Mouse (Mus musculus): ENCODE data around the gene Akap8l. TPM values are rescaled to one million over a fixed set of nuclear protein-coding genes. Genes with fewer than 3 reads are reported as not detected.

Gene Akap8l
- polyA plus RNA-seq (2015; fragmentation: Nextera tagmentation; extraction: Ambion mirVana) = 62.6 and 72.3 TPM in 2 replicates

- Histone ChIP-seq H3K27me3 (replicated peaks) (no peaks in the 10 kb centered on the region), H3K4me2 (replicated peaks) (peak within 1 kb of the TSS; percentile 69), H3K4me1 (replicated peaks) (0 out of 2 replicates have a peak, but pooled peaks cover 5% of the 10 kb centered on the region), H3K9ac (peak within 1 kb of the TSS; percentile 70), H3K36me3 (peaks cover 10% of the 10 kb centered on the region), H3K27ac (peak within 1 kb of the TSS; percentile 54), H3K9me3 (no peaks in the 10 kb centered on the region), H3K4me3 (replicated peaks) (peak within 1 kb of the TSS; percentile 65)
- under 1% methylated on average over 37 of the region's 37 CpGs for WGBS
- peak; percentile 99 for ATAC-seq
These were observed at the start of gene Akap8l for GRCm38 (mm10) chr17:32350382-32350983. Gene Akap8l (minus strand): TSS chr17:32350607.

GRCm38 (mm10) chr17:32396266-32396665 lies 45.9 kb upstream of the Akap8l start:
- Histone ChIP-seq H3K4me1 (replicated peaks) (0 out of 2 replicates have a peak, but pooled peaks cover 5% of the 10 kb centered on the region), H3K36me3 (no peaks in the 10 kb centered on the region), H3K27ac (no peak overlapping the region), H3K27me3 (replicated peaks) (peaks cover 71% of the 10 kb centered on the region), H3K4me3 (replicated peaks) (0 out of 2 replicates have a peak overlapping the region, but pooled peaks have one; percentile 16), H3K9ac (no peak overlapping the region), H3K4me2 (replicated peaks) (peak overlapping the region; percentile 52), H3K9me3 (no peaks in the 10 kb centered on the region)
- 5% methylated on average over 37 of the region's 37 CpGs for WGBS
- ATAC-seq = no peak

GRCm38 (mm10) chr17:32393944-32394343 lies 43.5 kb upstream of the Akap8l start:
- ATAC-seq = no peak
- peaks cover 73% of the 10 kb centered on the region for H3K27me3 ChIP-seq (replicated peaks)
- WGBS = 86% methylated on average over 10 of the region's 10 CpGs
- H3K4me3 ChIP-seq (replicated peaks) = no peak overlapping the region
- H3K27ac ChIP-seq = no peak overlapping the region
- H3K4me2 ChIP-seq (replicated peaks) = no peak overlapping the region
- H3K4me1 ChIP-seq (replicated peaks) = 0 out of 2 replicates have a peak, but pooled peaks cover 5% of the 10 kb centered on the region
- H3K9ac ChIP-seq = no peak overlapping the region
- H3K9me3 ChIP-seq = no peaks in the 10 kb centered on the region
- H3K36me3 ChIP-seq = no peaks in the 10 kb centered on the region

GRCm38 (mm10) chr17:32389101-32389659 lies 38.8 kb upstream of the Akap8l start, which contains the start of gene Wiz:
Gene Wiz (minus strand): TSS chr17:32389439.
- ATAC-seq = peak; percentile 92
- peak within 1 kb of the TSS; percentile 96 for H3K4me2 ChIP-seq (replicated peaks)
- H3K9me3 ChIP-seq = no peaks in the 10 kb centered on the region
- peaks cover 9% of the 10 kb centered on the region; the same call in 1 of the 2 replicates for H3K4me1 ChIP-seq (replicated peaks)
- WGBS = 0% methylated on average over 25 of the region's 44 CpGs
- peak within 1 kb of the TSS; percentile 73 for H3K4me3 ChIP-seq (replicated peaks)
- peaks cover 32% of the 10 kb centered on the region for H3K27me3 ChIP-seq (replicated peaks)
- peak within 1 kb of the TSS; percentile 81 for H3K9ac ChIP-seq
- no peaks in the 10 kb centered on the region for H3K36me3 ChIP-seq
- H3K27ac ChIP-seq = peak within 1 kb of the TSS; percentile 79

GRCm38 (mm10) chr17:32388370-32389100 lies 38.1 kb upstream of the Akap8l start:
- H3K4me3 ChIP-seq (replicated peaks) = peak overlapping the region; percentile 73
- 0 out of 2 replicates have a peak, but pooled peaks cover 6% of the 10 kb centered on the region for H3K36me3 ChIP-seq
- H3K9me3 ChIP-seq = no peaks in the 10 kb centered on the region
- WGBS = 1% methylated on average over 39 of the region's 39 CpGs
- ATAC-seq = peak; percentile 79
- H3K9ac ChIP-seq = peak overlapping the region; percentile 81
- H3K27me3 ChIP-seq (replicated peaks) = peaks cover 26% of the 10 kb centered on the region
- peak overlapping the region; percentile 79; the same call in 1 of the 2 replicates for H3K27ac ChIP-seq
- H3K4me2 ChIP-seq (replicated peaks) = peak overlapping the region; percentile 96
- peaks cover 9% of the 10 kb centered on the region; the same call in 1 of the 2 replicates for H3K4me1 ChIP-seq (replicated peaks)

GRCm38 (mm10) chr17:32387986-32388369 lies 37.6 kb upstream of the Akap8l start:
- peak overlapping the region; percentile 73 for H3K4me3 ChIP-seq (replicated peaks)
- H3K9ac ChIP-seq = 0 out of 2 replicates have a peak overlapping the region, but pooled peaks have one; percentile 28
- H3K27me3 ChIP-seq (replicated peaks) = peaks cover 20% of the 10 kb centered on the region
- WGBS = 36% methylated on average over 7 of the region's 7 CpGs
- H3K4me1 ChIP-seq (replicated peaks) = peaks cover 9% of the 10 kb centered on the region; the same call in 1 of the 2 replicates
- ATAC-seq = no peak
- no peak overlapping the region for H3K27ac ChIP-seq
- H3K4me2 ChIP-seq (replicated peaks) = peak overlapping the region; percentile 96
- no peaks in the 10 kb centered on the region for H3K9me3 ChIP-seq
- H3K36me3 ChIP-seq = 0 out of 2 replicates have a peak, but pooled peaks cover 7% of the 10 kb centered on the region

GRCm38 (mm10) chr17:32386659-32387432 lies 36.4 kb upstream of the Akap8l start:
- no peak for ATAC-seq
- Histone ChIP-seq H3K4me3 (replicated peaks) (no peak overlapping the region), H3K4me1 (replicated peaks) (peaks cover 9% of the 10 kb centered on the region; the same call in 1 of the 2 replicates), H3K27ac (no peak overlapping the region), H3K27me3 (replicated peaks) (peaks cover 10% of the 10 kb centered on the region), H3K4me2 (replicated peaks) (no peak overlapping the region), H3K36me3 (0 out of 2 replicates have a peak, but pooled peaks cover 7% of the 10 kb centered on the region), H3K9me3 (no peaks in the 10 kb centered on the region), H3K9ac (no peak overlapping the region)
- WGBS = 67% methylated on average over 9 of the region's 9 CpGs

GRCm38 (mm10) chr17:32383661-32384060 lies 33.3 kb upstream of the Akap8l start:
- Histone ChIP-seq H3K4me1 (replicated peaks) (peaks cover 8% of the 10 kb centered on the region; the same call in 1 of the 2 replicates), H3K36me3 (0 out of 2 replicates have a peak, but pooled peaks cover 7% of the 10 kb centered on the region), H3K27me3 (replicated peaks) (no peaks in the 10 kb centered on the region), H3K9me3 (no peaks in the 10 kb centered on the region), H3K9ac (no peak overlapping the region), H3K4me2 (replicated peaks) (no peak overlapping the region), H3K4me3 (replicated peaks) (no peak overlapping the region), H3K27ac (no peak overlapping the region)
- WGBS = 87% methylated on average over 5 of the region's 5 CpGs
- no peak for ATAC-seq

GRCm38 (mm10) chr17:32382576-32382975 lies 32.2 kb upstream of the Akap8l start:
- ATAC-seq = no peak
- Histone ChIP-seq H3K4me1 (replicated peaks) (no peaks in the 10 kb centered on the region), H3K27ac (no peak overlapping the region), H3K36me3 (0 out of 2 replicates have a peak, but pooled peaks cover 8% of the 10 kb centered on the region), H3K9me3 (no peaks in the 10 kb centered on the region), H3K4me2 (replicated peaks) (no peak overlapping the region), H3K9ac (no peak overlapping the region), H3K4me3 (replicated peaks) (no peak overlapping the region), H3K27me3 (replicated peaks) (no peaks in the 10 kb centered on the region)
- 92% methylated on average over 7 of the region's 7 CpGs for WGBS

GRCm38 (mm10) chr17:32378786-32379185 lies 28.4 kb upstream of the Akap8l start:
- Histone ChIP-seq H3K4me2 (replicated peaks) (no peak overlapping the region), H3K4me3 (replicated peaks) (no peak overlapping the region), H3K9me3 (no peaks in the 10 kb centered on the region), H3K27me3 (replicated peaks) (no peaks in the 10 kb centered on the region), H3K9ac (no peak overlapping the region), H3K27ac (no peak overlapping the region), H3K36me3 (peaks cover 13% of the 10 kb centered on the region; the same call in 1 of the 2 replicates), H3K4me1 (replicated peaks) (peaks cover 9% of the 10 kb centered on the region; the same call in 1 of the 2 replicates)
- 72% methylated on average over 2 of the region's 2 CpGs for WGBS
- no peak for ATAC-seq

GRCm38 (mm10) chr17:32377137-32377536 lies 26.7 kb upstream of the Akap8l start:
- 81% methylated on average over 9 of the region's 9 CpGs for WGBS
- ATAC-seq = peak; percentile 71
- H3K27ac ChIP-seq = no peak overlapping the region
- no peak overlapping the region for H3K9ac ChIP-seq
- H3K4me3 ChIP-seq (replicated peaks) = no peak overlapping the region
- H3K9me3 ChIP-seq = no peaks in the 10 kb centered on the region
- peaks cover 9% of the 10 kb centered on the region; the same call in 1 of the 2 replicates for H3K4me1 ChIP-seq (replicated peaks)
- H3K27me3 ChIP-seq (replicated peaks) = no peaks in the 10 kb centered on the region
- H3K4me2 ChIP-seq (replicated peaks) = no peak overlapping the region
- H3K36me3 ChIP-seq = peaks cover 10% of the 10 kb centered on the region; the same call in 1 of the 2 replicates
